Comparison of ENCODE assay signal across 27 mouse cellular contexts in genomic region chr3:126210226-126210625, GRCm38 (mm10).
DNase-seq lines count a peak whose midpoint lies in the region; ATAC-seq lines count a peak whose summit lies in the region.
"Had no signal": no experiment of that assay in that cellular context is flagged by ENCODE, and none has a peak within 500 bp of the region (broad histone marks: within the 10 kb centered on the region; RNA-seq: fewer than 3 reads in every experiment).

No protein-coding gene starts in this region.

- H3K9me3 ChIP-seq in hindbrain, embryonic 14.5 days (ENCODE audit: control insufficient read depth, low read length): 0 out of 2 replicates have a peak, but pooled peaks cover 1% of the 10 kb centered on the region
- H3K9me3 ChIP-seq in hindbrain, embryonic 10.5 days: no peaks in the 10 kb centered on the region
- no peaks in the 10 kb centered on the region for H3K9me3 ChIP-seq in midbrain, embryonic 14.5 days (ENCODE audit: control insufficient read depth, low read length)
- H3K9me3 ChIP-seq in midbrain, embryonic 13.5 days: no peaks in the 10 kb centered on the region
- no peaks in the 10 kb centered on the region for H3K9me3 ChIP-seq in embryonic facial prominence, embryonic 10.5 days
- H3K9me3 ChIP-seq: forebrain, embryonic 10.5 days; forebrain, embryonic 15.5 days; heart, embryonic 15.5 days; hindbrain, embryonic 12.5 days had no signal

- H3K27me3 ChIP-seq in hindbrain, embryonic 14.5 days (ENCODE audit: control insufficient read depth, insufficient read depth, low read length): no peaks in the 10 kb centered on the region
- no peaks in the 10 kb centered on the region for H3K27me3 ChIP-seq in hindbrain, embryonic 10.5 days (ENCODE audit: insufficient read depth, poor library complexity, severe bottlenecking)
- H3K27me3 ChIP-seq in midbrain, embryonic 14.5 days (ENCODE audit: control insufficient read depth, insufficient read depth, low read length): no peaks in the 10 kb centered on the region
- no peaks in the 10 kb centered on the region for H3K27me3 ChIP-seq in midbrain, embryonic 13.5 days
- no peaks in the 10 kb centered on the region for H3K27me3 ChIP-seq in embryonic facial prominence, embryonic 10.5 days (replicated peaks; ENCODE audit: low read depth, poor library complexity, severe bottlenecking)
- H3K27me3 ChIP-seq: forebrain, embryonic 15.5 days; heart, embryonic 12.5 days; heart, embryonic 15.5 days; hindbrain, embryonic 12.5 days had no signal

- H3K9ac ChIP-seq in hindbrain, embryonic 14.5 days: no peak overlapping the region
- H3K9ac ChIP-seq in midbrain, embryonic 14.5 days (replicated peaks; ENCODE audit: low read length): no peak overlapping the region
- no peak overlapping the region for H3K9ac ChIP-seq in midbrain, embryonic 13.5 days (replicated peaks)
- H3K9ac ChIP-seq: forebrain, embryonic 15.5 days; heart, embryonic 12.5 days; heart, embryonic 15.5 days; hindbrain, embryonic 12.5 days had no signal

- H3K27ac ChIP-seq in hindbrain, embryonic 14.5 days: no peak overlapping the region
- H3K27ac ChIP-seq in hindbrain, embryonic 10.5 days: no peak overlapping the region
- H3K27ac ChIP-seq in midbrain, embryonic 14.5 days (replicated peaks; ENCODE audit: low read depth, low read length): no peak overlapping the region
- H3K27ac ChIP-seq in midbrain, embryonic 13.5 days: no peak overlapping the region
- no peak overlapping the region for H3K27ac ChIP-seq in embryonic facial prominence, embryonic 10.5 days (replicated peaks)
- H3K27ac ChIP-seq: forebrain, embryonic 10.5 days; forebrain, embryonic 15.5 days; heart, embryonic 15.5 days; hindbrain, embryonic 12.5 days had no signal

- peak; percentile 21; the same call in 1 of the 2 replicates for ATAC-seq in hindbrain, embryonic 14.5 days (ENCODE audit: low FRiP score)
- ATAC-seq in midbrain, embryonic 14.5 days (ENCODE audit: low FRiP score, low TSS enrichment): no peak
- no peak for ATAC-seq in midbrain, embryonic 13.5 days
- ATAC-seq: activated CD4-positive, CD25-positive, alpha-beta regulatory T cell, adult 4 months; forebrain, embryonic 15.5 days; hindbrain, embryonic 16.5 days; inflammation-experienced regulatory T-cells, adult 6 months; intestine, embryonic 16.5 days had no signal

- DNase-seq in cerebellum, postnatal 10 days: peak; percentile 70 to 83
- DNase-seq in cerebellum, postnatal 25 days: no peak
- DNase-seq in hindbrain, embryonic 14.5 days (ENCODE audit: low spot score): no peak
- DNase-seq in hindbrain, embryonic 10.5 days (ENCODE audit: low spot score): no peak
- peak; percentile 30 for DNase-seq in midbrain, embryonic 14.5 days
- peak; percentile 22 for DNase-seq in brain, adult 2 months (ENCODE audit: low read depth, low spot score)
- DNase-seq in embryonic facial prominence, embryonic 10.5 days (ENCODE audit: low spot score): no peak
- DNase-seq: adrenal gland, adult 8-10 months; adrenal gland, postnatal 25 days; cerebellum, adult 11 months; cerebellum, adult 2 months; cerebellum, adult 9-11 months; embryo, embryonic 11 days; gastrocnemius, postnatal 25 days; heart, adult 18-20 months; heart, postnatal 10 days; heart, postnatal 36 days had no signal

- WGBS in hindbrain, embryonic 14.5 days: 81% methylated on average over 1 of the region's 1 CpGs
- 85% methylated on average over 1 of the region's 1 CpGs for WGBS in hindbrain, embryonic 10.5 days
- WGBS in midbrain, embryonic 14.5 days: 69% methylated on average over 1 of the region's 1 CpGs
- 76% methylated on average over 1 of the region's 1 CpGs for WGBS in midbrain, embryonic 13.5 days
- 76% methylated on average over 1 of the region's 1 CpGs for WGBS in embryonic facial prominence, embryonic 10.5 days

- H3K36me3 ChIP-seq in hindbrain, embryonic 14.5 days (replicated peaks; ENCODE audit: control insufficient read depth, insufficient read depth): no peaks in the 10 kb centered on the region
- no peaks in the 10 kb centered on the region for H3K36me3 ChIP-seq in hindbrain, embryonic 10.5 days
- H3K36me3 ChIP-seq in midbrain, embryonic 14.5 days (ENCODE audit: control insufficient read depth, insufficient read depth, low read length): no peaks in the 10 kb centered on the region
- no peaks in the 10 kb centered on the region for H3K36me3 ChIP-seq in midbrain, embryonic 13.5 days
- H3K36me3 ChIP-seq in embryonic facial prominence, embryonic 10.5 days (replicated peaks): no peaks in the 10 kb centered on the region
- H3K36me3 ChIP-seq: forebrain, embryonic 10.5 days; forebrain, embryonic 15.5 days; heart, embryonic 12.5 days; heart, embryonic 15.5 days; hindbrain, embryonic 12.5 days had no signal

- H3K4me1 ChIP-seq in hindbrain, embryonic 14.5 days (replicated peaks; ENCODE audit: control insufficient read depth, insufficient read depth, low read length): no peaks in the 10 kb centered on the region
- H3K4me1 ChIP-seq in hindbrain, embryonic 10.5 days (replicated peaks): no peaks in the 10 kb centered on the region
- H3K4me1 ChIP-seq in midbrain, embryonic 14.5 days (ENCODE audit: control insufficient read depth, insufficient read depth, low read length): no peaks in the 10 kb centered on the region
- no peaks in the 10 kb centered on the region for H3K4me1 ChIP-seq in midbrain, embryonic 13.5 days (replicated peaks)
- H3K4me1 ChIP-seq in embryonic facial prominence, embryonic 10.5 days: no peaks in the 10 kb centered on the region
- H3K4me1 ChIP-seq: forebrain, embryonic 10.5 days; forebrain, embryonic 15.5 days; heart, embryonic 12.5 days; heart, embryonic 15.5 days; hindbrain, embryonic 12.5 days had no signal

- H3K4me3 ChIP-seq in hindbrain, embryonic 14.5 days (replicated peaks; ENCODE audit: low read length): no peak overlapping the region
- H3K4me3 ChIP-seq in hindbrain, embryonic 10.5 days: no peak overlapping the region
- H3K4me3 ChIP-seq in midbrain, embryonic 14.5 days (replicated peaks; ENCODE audit: low read depth, low read length): no peak overlapping the region
- no peak overlapping the region for H3K4me3 ChIP-seq in midbrain, embryonic 13.5 days (replicated peaks)
- H3K4me3 ChIP-seq in embryonic facial prominence, embryonic 10.5 days: no peak overlapping the region
- H3K4me3 ChIP-seq: forebrain, embryonic 10.5 days; forebrain, embryonic 15.5 days; heart, embryonic 12.5 days; heart, embryonic 15.5 days; hindbrain, embryonic 12.5 days had no signal

- no peak overlapping the region for H3K4me2 ChIP-seq in hindbrain, embryonic 14.5 days (replicated peaks)
- H3K4me2 ChIP-seq in midbrain, embryonic 14.5 days (ENCODE audit: low read length): no peak overlapping the region
- H3K4me2 ChIP-seq in midbrain, embryonic 13.5 days (replicated peaks): no peak overlapping the region
- H3K4me2 ChIP-seq: forebrain, embryonic 15.5 days; heart, embryonic 12.5 days; heart, embryonic 15.5 days; hindbrain, embryonic 12.5 days had no signal

Comparison
In these comparisons a context has a peak if more than half of its experiments do, and no peak if none do; other contexts are left out.
1. DNase-seq: peak in cerebellum, postnatal 10 days (2 of 2), midbrain, embryonic 14.5 days (single experiment) and brain, adult 2 months (single experiment); none in cerebellum, postnatal 25 days (0 of 2), hindbrain, embryonic 14.5 days (single experiment), hindbrain, embryonic 10.5 days (single experiment) and embryonic facial prominence, embryonic 10.5 days (single experiment).